Mouse (Mus musculus) bone marrow macrophage, adult 2 months (primary cell): Measurements from ENCODE around the gene Trappc2.

Source experiments
- CTCF ChIP-seq: IDR thresholded peaks from 2 replicates; pipeline ENCODE4 v1.5.1; 2012; ENCODE audit warnings: low read depth, mild to moderate bottlenecking, low read length, moderate library complexity
- POLR2A ChIP-seq: IDR thresholded peaks from 2 replicates; pipeline ENCODE4 v1.6.1; 2012; ENCODE audit warnings: mild to moderate bottlenecking, low read depth, low read length, borderline replicate concordance

GRCm38 (mm10) chrX:166499496-166500190 lies 59.3 kb downstream of the Trappc2 start:
- no peak for TF ChIP-seq CTCF
- TF ChIP-seq POLR2A = no peak
